21 mouse cellular contexts compared by ENCODE assay signal in the genomic region with DNA sequence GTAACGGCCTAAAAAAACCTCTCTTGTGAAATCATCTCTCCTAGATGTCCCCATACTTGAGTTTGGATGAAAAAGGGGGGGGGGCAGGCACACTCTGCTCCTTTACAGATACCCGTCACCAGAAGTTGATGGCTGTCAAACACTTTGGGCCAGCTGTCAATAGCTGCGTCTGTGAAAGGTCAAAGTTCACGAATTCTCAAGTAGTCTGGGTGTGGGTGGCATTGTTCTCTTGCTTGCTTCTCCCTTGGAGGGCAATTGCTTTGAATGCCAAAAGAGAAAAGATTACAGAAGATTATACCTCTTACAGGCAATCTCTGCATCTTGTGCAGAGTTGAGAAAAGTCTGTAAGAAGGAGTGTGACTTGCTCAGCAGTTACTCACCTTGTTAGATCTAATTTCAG.
DNase-seq lines count a peak whose midpoint lies in the region; TF ChIP-seq lines count a peak whose summit lies in the region.
"Had no signal": no experiment of that assay in that cellular context is flagged by ENCODE, and none has a peak within 500 bp of the region (broad histone marks: within the 10 kb centered on the region; RNA-seq: fewer than 3 reads in every experiment).

No protein-coding gene starts in this region.

- TF ChIP-seq CTCF in heart, adult 2 months (IDR thresholded peaks at IDR 0.05) = no peak

- in situ Hi-C loops in ES-E14 (cut with MboI; ENCODE audit: low sequenced_read_pairs in 2 of 2, unreplicated experiment in 2 of 2) = no loop called here

- peak; percentile 40 for DNase-seq in heart, adult 11 months
- DNase-seq in heart, adult 2 months = no peak
- DNase-seq in ES-E14 (ENCODE audit: low read depth, low spot score) = peak; percentile 31
- peak; percentile 45 for DNase-seq in embryo, embryonic 10.5 days (ENCODE audit: low spot score)
- DNase-seq in ovary, adult 18-20 months (ENCODE audit: low spot score) = no peak
- DNase-seq in right cerebral cortex, postnatal 10 days (ENCODE audit: low spot score in 2 of 2) = no peak
- DNase-seq: adrenal gland, adult 2 months; cerebellum, adult 11 months; cerebellum, adult 8-10 months; cerebellum, postnatal 14 days; forebrain, postnatal 0 days; gastrocnemius, postnatal 14 days; heart, postnatal 10 days; heart, postnatal 4 days; kidney, adult 18-20 months had no signal

- TF ChIP-seq POLR2A in heart, adult 2 months (IDR thresholded peaks at IDR 0.05; ENCODE audit: insufficient read depth, low read depth, low read length) = no peak

- H3K79me2 ChIP-seq in heart, adult 2 months (replicated peaks; ENCODE audit: control insufficient read depth, insufficient read depth, low read length) = no peaks in the 10 kb centered on the region

- no peak overlapping the region for H3K27ac ChIP-seq in heart, adult 2 months
- H3K27ac ChIP-seq in ES-E14 (ENCODE audit: insufficient read depth, low read depth, low read length, poor library complexity, severe bottlenecking) = no peak overlapping the region
- H3K27ac ChIP-seq: embryonic facial prominence, embryonic 15.5 days; heart, embryonic 10.5 days; hindbrain, embryonic 12.5 days had no signal

- H3K4me1 ChIP-seq in heart, adult 2 months (ENCODE audit: control insufficient read depth, insufficient read depth, low read length) = no peaks in the 10 kb centered on the region
- no peaks in the 10 kb centered on the region for H3K4me1 ChIP-seq in ES-E14 (ENCODE audit: control insufficient read depth in 2 of 2, insufficient read depth in 2 of 2, low read length in 2 of 2, poor library complexity in 1 of 2)
- H3K4me1 ChIP-seq: embryonic facial prominence, embryonic 15.5 days; hindbrain, embryonic 12.5 days had no signal

- H3K9me3 ChIP-seq in ES-E14 (ENCODE audit: control insufficient read depth, insufficient read depth, low read depth, low read length) = no peaks in the 10 kb centered on the region
- H3K9me3 ChIP-seq: embryonic facial prominence, embryonic 15.5 days; heart, embryonic 10.5 days; hindbrain, embryonic 12.5 days had no signal

- TF ChIP-seq EP300 in heart, adult 2 months (IDR thresholded peaks at IDR 0.05; ENCODE audit: insufficient read depth, low read depth, low read length) = no peak

- no peak overlapping the region for H3K4me3 ChIP-seq in heart, adult 2 months
- H3K4me3 ChIP-seq in ES-E14 (ENCODE audit: insufficient read depth in 1 of 2, low read depth in 1 of 2, low read length in 2 of 2, poor library complexity in 1 of 2, severe bottlenecking in 1 of 2) = no peak overlapping the region
- H3K4me3 ChIP-seq: embryonic facial prominence, embryonic 15.5 days; erythroblast, embryonic 14.5 days; heart, embryonic 10.5 days; hindbrain, embryonic 12.5 days had no signal

- 83% methylated on average over 4 of the region's 4 CpGs for WGBS in heart, adult 2 months

- intact Hi-C loops in heart, adult 2 months (cut with DNase I) = no loop called here

- no peak overlapping the region for H3K9ac ChIP-seq in heart, adult 2 months (ENCODE audit: low read depth, low read length)
- H3K9ac ChIP-seq in ES-E14 (ENCODE audit: insufficient read depth, low read depth, low read length, poor library complexity, severe bottlenecking) = no peak overlapping the region
- H3K9ac ChIP-seq: embryonic facial prominence, embryonic 15.5 days; forebrain, postnatal 0 days; hindbrain, embryonic 12.5 days had no signal

- no peaks in the 10 kb centered on the region for H3K27me3 ChIP-seq in heart, adult 2 months (ENCODE audit: control insufficient read depth, insufficient read depth, low read length)
- H3K27me3 ChIP-seq: CH12.LX; embryonic facial prominence, embryonic 15.5 days; hindbrain, embryonic 12.5 days had no signal

- H3K36me3 ChIP-seq in heart, adult 2 months (ENCODE audit: control insufficient read depth, insufficient read depth, low read length) = no peaks in the 10 kb centered on the region
- no peaks in the 10 kb centered on the region for H3K36me3 ChIP-seq in ES-E14 (ENCODE audit: control insufficient read depth, insufficient read depth, low read length, poor library complexity, severe bottlenecking)
- H3K36me3 ChIP-seq: embryonic facial prominence, embryonic 15.5 days; G1E had no signal

TF ChIP-seq in ES-E14, 5 proteins besides CTCF, POLR2A, EP300 and RAD21:
- TF ChIP-seq ZC3H11A (IDR thresholded peaks at IDR 0.05; ENCODE audit: borderline replicate concordance, low read depth, low read length) = no peak
- no peak for TF ChIP-seq ZNF384 (IDR thresholded peaks at IDR 0.05; ENCODE audit: low read depth, low read length)
- no peak for TF ChIP-seq HCFC1 (IDR thresholded peaks at IDR 0.05; ENCODE audit: borderline replicate concordance, insufficient read depth, low read length)
- TF ChIP-seq MAFK (IDR thresholded peaks at IDR 0.05; ENCODE audit: insufficient read depth, low read depth, low read length) = no peak
- no peak for TF ChIP-seq CHD2 (IDR thresholded peaks at IDR 0.05; ENCODE audit: low read depth, low read length)

Comparison
In these comparisons a context has a peak if more than half of its experiments do, and no peak if none do; other contexts are left out.
1. DNase-seq: peak in heart, adult 11 months (single experiment), ES-E14 (single experiment) and embryo, embryonic 10.5 days (single experiment); none in heart, adult 2 months (0 of 2), ovary, adult 18-20 months (single experiment) and right cerebral cortex, postnatal 10 days (0 of 2).